Mouse (Mus musculus): ENCODE results near the gene Npm1. TPM values are rescaled to one million over a fixed set of nuclear protein-coding genes. Genes with fewer than 3 reads are reported as not detected.

The Npm1 gene
- polyA plus RNA-seq, 1 experiment from 2014 or later, result 1,479 TPM

DNA sequence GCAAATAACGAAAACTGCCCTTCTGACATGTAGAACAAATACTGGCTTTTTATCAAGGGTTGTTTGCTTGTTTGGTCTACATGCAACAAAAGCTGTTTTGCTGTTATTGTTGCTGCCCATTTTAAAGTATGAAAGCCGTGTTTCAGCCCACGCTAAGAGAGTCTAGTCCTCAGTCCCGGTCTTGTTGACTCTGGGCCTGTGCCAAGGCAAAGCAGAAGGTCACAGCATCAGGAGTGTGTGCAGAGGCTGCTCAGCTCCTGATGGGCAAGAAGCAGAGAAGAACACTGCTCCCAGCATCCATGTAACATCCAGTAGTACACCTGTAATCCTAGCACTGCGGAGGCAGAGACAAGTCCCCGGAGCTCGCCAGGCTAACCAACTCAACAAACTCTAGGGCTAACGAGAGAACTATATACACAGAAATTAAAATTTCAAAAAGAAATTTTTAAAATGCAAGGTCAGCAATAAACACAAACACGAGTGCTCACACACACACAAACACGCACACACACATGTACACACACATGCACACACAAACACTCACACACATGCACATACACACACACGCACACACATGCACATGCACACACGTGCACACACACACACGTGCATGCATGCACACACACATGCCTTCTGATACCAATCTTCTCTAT is 59.6 kb downstream of the Npm1 start:
- Histone ChIP-seq H3K27ac (no peak overlapping the region), H3K9me3 (replicated peaks) (no peaks in the 10 kb centered on the region), H3K27me3 (ENCODE audit: low read depth, poor library complexity, severe bottlenecking) (peaks cover 16% of the 10 kb centered on the region; the same call in 1 of the 2 replicates), H3K4me1 (peaks cover 23% of the 10 kb centered on the region), H3K4me3 (no peak overlapping the region), H3K36me3 (no peaks in the 10 kb centered on the region)
- DNase-seq (ENCODE audit: low spot score), result no peak
- 95% methylated on average over 13 of the region's 13 CpGs for WGBS

Other genes starting within 250 kb of the Npm1 start
- 1.7 and 5.7 TPM in 2 replicates for gene Fgf18, start 15.8 kb downstream of the Npm1 start, polyA plus RNA-seq (2016; fragmentation: Nextera tagmentation; extraction: Ambion mirVana)
- not detected in 2 replicates for gene Tlx3, start 40.4 kb upstream of the Npm1 start, polyA plus RNA-seq (2016; fragmentation: Nextera tagmentation; extraction: Ambion mirVana)
- gene Gm12117, start 113.5 kb upstream of the Npm1 start, polyA plus RNA-seq (2016; fragmentation: Nextera tagmentation; extraction: Ambion mirVana), result not detected in 2 replicates